ENCODE assay signal across 30 mouse cellular contexts in the genomic region with DNA sequence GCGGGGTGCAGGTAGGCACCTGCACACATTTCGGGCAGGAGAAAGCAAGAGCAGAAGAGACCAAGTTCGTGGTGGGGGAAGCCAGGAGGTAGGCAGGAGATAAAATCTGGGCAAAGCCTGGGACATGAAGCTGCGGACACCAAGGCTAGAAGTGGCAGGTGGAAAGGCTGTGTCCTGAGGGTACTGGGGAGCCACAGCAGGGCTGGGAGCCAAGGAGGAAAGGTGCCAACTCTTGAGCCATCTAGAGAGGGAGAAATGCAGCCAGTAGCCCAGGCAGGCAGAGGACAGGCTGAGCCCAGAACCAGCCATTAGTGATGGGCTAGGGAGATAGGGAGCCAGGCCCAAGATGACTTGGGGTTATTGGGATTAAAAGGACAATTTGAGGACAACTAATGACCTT. TPM values are rescaled to one million over a fixed set of nuclear protein-coding genes. Genes with fewer than 3 reads are reported as not detected.
DNase-seq lines count a peak whose midpoint lies in the region; TF ChIP-seq lines count a peak whose summit lies in the region.
"Had no signal": no experiment of that assay in that cellular context is flagged by ENCODE, and none has a peak within 500 bp of the region (broad histone marks: within the 10 kb centered on the region; RNA-seq: fewer than 3 reads in every experiment).

No protein-coding gene starts in this region.

- no peaks in the 10 kb centered on the region for H3K27me3 ChIP-seq in cerebellum, adult 2 months (ENCODE audit: control insufficient read depth, insufficient read depth, low read length)
- H3K27me3 ChIP-seq: midbrain, embryonic 15.5 days had no signal

- peak overlapping the region; percentile 1 for H3K4me3 ChIP-seq in cerebellum, adult 2 months (replicated peaks; ENCODE audit: insufficient read depth, low read depth, low read length)
- H3K4me3 ChIP-seq: embryonic facial prominence, embryonic 10.5 days; embryonic facial prominence, embryonic 15.5 days; forebrain, embryonic 12.5 days; heart, embryonic 10.5 days; heart, embryonic 15.5 days; hindbrain, embryonic 12.5 days; limb, embryonic 12.5 days; liver, embryonic 15.5 days; midbrain, embryonic 10.5 days; midbrain, embryonic 15.5 days; neural tube, embryonic 12.5 days had no signal

- TF ChIP-seq POLR2A in cerebellum, adult 2 months (IDR thresholded peaks at IDR 0.05; ENCODE audit: borderline replicate concordance, insufficient read depth, low read length): peak; percentile 33; the same call in 1 of the 2 replicates

- DNase-seq in left cerebral cortex, postnatal 4 days: peak; percentile 79
- DNase-seq in left cerebral cortex, adult 11 months (ENCODE audit: low spot score): no peak
- peak; percentile 94 to 95 for DNase-seq in cerebellum, adult 2 months
- DNase-seq in cerebellum, postnatal 14 days: peak; percentile 97
- DNase-seq in MN1 (ENCODE audit: low spot score): no peak
- DNase-seq in spleen, postnatal 10 days (ENCODE audit: low spot score in 2 of 2): no peak
- DNase-seq in natural killer cell, adult 2 months (ENCODE audit: low spot score in 2 of 2): no peak
- DNase-seq: adrenal gland, postnatal 10 days; gastrocnemius, postnatal 14 days; heart, adult 11 months; kidney, adult 9 months; kidney, postnatal 10 days; lung, embryonic 14.5 days; lung, postnatal 14 days had no signal

- peak overlapping the region; percentile 91 for H3K27ac ChIP-seq in cerebellum, adult 2 months (ENCODE audit: insufficient read depth, low read length)
- H3K27ac ChIP-seq: embryonic facial prominence, embryonic 10.5 days; embryonic facial prominence, embryonic 15.5 days; forebrain, embryonic 12.5 days; heart, embryonic 10.5 days; heart, embryonic 15.5 days; hindbrain, embryonic 12.5 days; limb, embryonic 12.5 days; liver, embryonic 15.5 days; midbrain, embryonic 10.5 days; midbrain, embryonic 15.5 days; neural tube, embryonic 12.5 days had no signal

- WGBS in cerebellum, adult 2 months: 11% methylated on average over 4 of the region's 4 CpGs

- no peak for TF ChIP-seq CTCF in cerebellum, adult 2 months (IDR thresholded peaks at IDR 0.05; ENCODE audit: borderline replicate concordance, insufficient read depth, low read depth, low read length)

- peaks cover 40% of the 10 kb centered on the region for H3K4me1 ChIP-seq in cerebellum, adult 2 months (ENCODE audit: control insufficient read depth, insufficient read depth, low read length)
- H3K4me1 ChIP-seq: embryonic facial prominence, embryonic 10.5 days; embryonic facial prominence, embryonic 15.5 days; forebrain, embryonic 12.5 days; heart, embryonic 15.5 days; hindbrain, embryonic 12.5 days; limb, embryonic 12.5 days; liver, embryonic 15.5 days; midbrain, embryonic 10.5 days; midbrain, embryonic 15.5 days; neural tube, embryonic 12.5 days had no signal

- intact Hi-C loops in left cerebral cortex, postnatal 4 days (cut with DNase I): no loop called here

RNA-seq across cellular contexts. Expression of gene 1700008O03Rik, which starts 6.2 kb away (rescaled TPM):
- 1 to 10 TPM; 1.3 to 2.4 TPM for total RNA-seq in left cerebral cortex, postnatal 4 days (2021)
- polyA plus RNA-seq in cerebellum, adult 2 months (2012; rRNA removed): 3.1 and 3.8 TPM in 2 replicates
- total RNA-seq: gastrocnemius, postnatal 14 days; liver, adult 2 months had no signal
- polyA plus RNA-seq: CD4-positive, CD25-positive, alpha-beta regulatory T cell, adult 4 months had no signal

RNA-seq across cellular contexts. Expression of gene Syt3, which starts 7.9 kb away (rescaled TPM):
- 10 to 100 TPM; 45.1 to 52.4 TPM for total RNA-seq in left cerebral cortex, postnatal 4 days (2021)
- polyA plus RNA-seq in cerebellum, adult 2 months (2012; rRNA removed): 125 and 130 TPM in 2 replicates
- polyA plus RNA-seq: activated CD4-positive, CD25-positive, alpha-beta regulatory T cell, adult 4 months; CD4-positive, CD25-positive, alpha-beta regulatory T cell, adult 4 months; liver, embryonic 15.5 days had no signal

RNA-seq across cellular contexts. Expression of gene Lrrc4b, which starts 37.0 kb away (rescaled TPM):
- total RNA-seq in left cerebral cortex, postnatal 4 days (2021): 100 to 1,000 TPM; 357 to 379 TPM
- polyA plus RNA-seq in cerebellum, adult 2 months (2012; rRNA removed): 190 and 214 TPM in 2 replicates
- total RNA-seq: liver, adult 2 months; megakaryocyte progenitor cell, adult 5-6 weeks had no signal
- polyA plus RNA-seq: activated CD4-positive, CD25-positive, alpha-beta regulatory T cell, adult 4 months; CD4-positive, CD25-positive, alpha-beta regulatory T cell, adult 4 months; liver, adult 2 months; liver, embryonic 15.5 days; thymus, postnatal 0 days had no signal

Comparison
In these comparisons a context has a peak if more than half of its experiments do, and no peak if none do; other contexts are left out.
1. DNase-seq: peak in left cerebral cortex, postnatal 4 days (single experiment), cerebellum, adult 2 months (2 of 2) and cerebellum, postnatal 14 days (2 of 2); none in left cerebral cortex, adult 11 months (single experiment), MN1 (single experiment), spleen, postnatal 10 days (0 of 2) and natural killer cell, adult 2 months (0 of 2).